Mouse (Mus musculus) myocyte (in vitro differentiated cells): ENCODE results near the gene Slc39a12.

ENCODE experiments used
- CEBPB ChIP-seq: IDR thresholded peaks from 2 replicates; pipeline ENCODE4 v1.6.1; 2011; ENCODE audit warnings: mild to moderate bottlenecking, moderate library complexity; ENCODE audit not compliant: poor library complexity, insufficient read depth, severe bottlenecking
- MAX ChIP-seq: IDR thresholded peaks from one replicate; pipeline ENCODE4 v1.6.1; 2011; ENCODE audit warnings: low read depth, mild to moderate bottlenecking, control low read depth
- MYOD1 ChIP-seq, 3 experiments: IDR thresholded peaks; one replicate each; pipeline ENCODE4 v1.6.1; 2011; ENCODE audit warnings: control low read depth in 2 of 3, low read depth in 2 of 3, mild to moderate bottlenecking in 2 of 3, moderate library complexity in 1 of 3; ENCODE audit not compliant: insufficient read length in 2 of 3, control insufficient read depth in 1 of 3
- POLR2A ChIP-seq: IDR thresholded peaks from one replicate; pipeline ENCODE4 v1.6.1; 2011; ENCODE audit warnings: low read depth, mild to moderate bottlenecking, control low read depth, moderate library complexity; ENCODE audit not compliant: insufficient read length

DNA sequence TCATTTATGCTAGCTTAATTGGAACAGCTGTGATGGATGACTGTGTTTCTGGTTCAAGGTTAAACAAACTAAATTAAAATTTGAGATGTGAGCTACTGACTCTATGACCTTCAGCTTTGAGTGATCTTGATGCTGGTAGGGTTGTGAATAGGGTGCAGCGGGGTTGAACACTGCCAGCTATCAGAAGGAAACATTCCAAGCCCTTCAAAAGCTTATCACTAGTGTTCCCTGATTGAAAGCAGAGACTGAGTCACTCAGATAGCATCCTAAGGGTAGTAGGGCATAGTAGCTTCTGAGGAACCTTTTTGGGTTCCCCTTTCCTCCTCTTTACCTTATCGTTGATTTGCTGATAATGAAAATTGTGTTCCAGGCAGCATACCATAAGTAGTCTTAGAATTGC is 108.0 kb downstream of the Slc39a12 start:
- TF ChIP-seq MAX (no peak), MYOD1 (IDR thresholded peaks at IDR 0.05; ENCODE audit: control insufficient read depth in 1 of 3, insufficient read length in 2 of 3, low read depth in 2 of 3) (no peak), POLR2A (no peak), CEBPB (no peak)
